Mouse (Mus musculus) liver, embryonic 15.5 days (tissue): ENCODE measurements around the gene Nim1k. TPM values are rescaled to one million over a fixed set of nuclear protein-coding genes. Genes with fewer than 3 reads are reported as not detected.

Experiments
- ATAC-seq: fragments of 200-750 bp; cut with Nextera tagmentation; 2 replicates; pipeline ENCODE4 v1.8.0; 2017; ENCODE audit warnings: moderate number of reproducible peaks, mild to moderate bottlenecking, moderate library complexity; ENCODE audit not compliant: insufficient read depth
- H3K27ac ChIP-seq: fragments of 300-500 bp; sonication (generic); replicated peaks from 2 replicates; pipeline ENCODE4 v1.5.1; 2015; ENCODE audit warnings: mild to moderate bottlenecking, inconsistent platforms
- H3K27me3 ChIP-seq: fragments of 300-500 bp; sonication (generic); 2 replicates; pipeline ENCODE4 v1.6.1; 2015; ENCODE audit warnings: mild to moderate bottlenecking, inconsistent platforms
- H3K36me3 ChIP-seq: fragments of 300-500 bp; sonication (generic); replicated peaks from 2 replicates; pipeline ENCODE4 v1.6.1; 2015; ENCODE audit warnings: moderate library complexity, mild to moderate bottlenecking, inconsistent platforms
- H3K4me1 ChIP-seq: fragments of 300-500 bp; sonication (generic); replicated peaks from 2 replicates; pipeline ENCODE4 v1.6.1; 2015; ENCODE audit warnings: inconsistent platforms
- H3K4me2 ChIP-seq: fragments of 300-500 bp; sonication (generic); 2 replicates; pipeline ENCODE4 v1.6.1; 2015; ENCODE audit warnings: moderate library complexity, mild to moderate bottlenecking, inconsistent platforms
- H3K4me3 ChIP-seq: fragments of 300-500 bp; sonication (generic); replicated peaks from 2 replicates; pipeline ENCODE4 v1.5.1; 2015; ENCODE audit warnings: mild to moderate bottlenecking, inconsistent platforms
- H3K9ac ChIP-seq: fragments of 300-500 bp; sonication (generic); 2 replicates; pipeline ENCODE4 v1.6.1; 2015; ENCODE audit warnings: moderate library complexity, mild to moderate bottlenecking, inconsistent platforms
- H3K9me3 ChIP-seq: fragments of 300-500 bp; sonication (generic); replicated peaks from 2 replicates; pipeline ENCODE4 v1.6.1; 2016; ENCODE audit warnings: inconsistent platforms
- WGBS: fragments of 180-500 bp; shearing (Covaris S2); methylation state at CpG from one replicate; pipeline ENCODE4 v1.1.7; 2015; ENCODE audit warnings: mixed read lengths; ENCODE audit not compliant: insufficient replicate concordance; 5-methylcytosine and 5-hydroxymethylcytosine counted together
- polyA plus RNA-seq: library from polyadenylated mRNA; unstranded; fragments of >200 nt; fragmentation: Nextera tagmentation; extraction: Ambion mirVana; gene quantifications from 2 replicates; pipeline ENCODE4 v1.2.1, GENCODE M21; 2015

Gene Nim1k
- polyA plus RNA-seq: 0.09 and 0.10 TPM in 2 replicates

GRCm38 (mm10) chr13:119755681-119756471 is at the start of gene Nim1k:
Gene Nim1k (minus strand): TSS chr13:119755882.
- H3K27ac ChIP-seq: no peak within 1 kb of the TSS
- peaks cover 17% of the 10 kb centered on the region for H3K27me3 ChIP-seq
- peak within 1 kb of the TSS; percentile 48 for H3K4me3 ChIP-seq
- no peak within 1 kb of the TSS; the same call in 1 of the 2 replicates for H3K9ac ChIP-seq
- no peaks in the 10 kb centered on the region for H3K36me3 ChIP-seq
- 4% methylated on average over 43 of the region's 43 CpGs for WGBS
- H3K4me1 ChIP-seq: peaks cover 13% of the 10 kb centered on the region; the same call in 1 of the 2 replicates
- peak; percentile 77 for ATAC-seq
- H3K9me3 ChIP-seq: no peaks in the 10 kb centered on the region
- peak within 1 kb of the TSS; percentile 72 for H3K4me2 ChIP-seq

- no peak overlapping the region for H3K4me2 ChIP-seq
- 36% methylated on average over 4 of the region's 4 CpGs for WGBS
Measured at GRCm38 (mm10) chr13:119797656-119798055, 42.0 kb upstream of the Nim1k start.

GRCm38 (mm10) chr13:119792791-119793404 is 37.2 kb upstream of the Nim1k start:
- Histone ChIP-seq H3K9me3 (no peaks in the 10 kb centered on the region), H3K4me3 (no peak overlapping the region), H3K27me3 (no peaks in the 10 kb centered on the region), H3K27ac (no peak overlapping the region), H3K4me2 (no peak overlapping the region), H3K9ac (no peak overlapping the region), H3K36me3 (peaks cover 7% of the 10 kb centered on the region), H3K4me1 (peaks cover 33% of the 10 kb centered on the region)
- no peak for ATAC-seq
- WGBS: 43% methylated on average over 5 of the region's 5 CpGs

More at GRCm38 (mm10) chr13:119797656-119798055, 42.0 kb upstream of the Nim1k start:
- ATAC-seq: no peak
- Histone ChIP-seq H3K4me3 (no peak overlapping the region), H3K27ac (no peak overlapping the region), H3K4me1 (peaks cover 7% of the 10 kb centered on the region; the same call in 1 of the 2 replicates), H3K9me3 (no peaks in the 10 kb centered on the region), H3K9ac (no peak overlapping the region), H3K27me3 (no peaks in the 10 kb centered on the region), H3K36me3 (no peaks in the 10 kb centered on the region)

- H3K27me3 ChIP-seq: no peaks in the 10 kb centered on the region
- WGBS: 4% methylated on average over 18 of the region's 18 CpGs
- H3K4me3 ChIP-seq: peak overlapping the region; percentile 95
- H3K36me3 ChIP-seq: peaks cover 17% of the 10 kb centered on the region
- H3K4me2 ChIP-seq: peak overlapping the region; percentile 97
- H3K4me1 ChIP-seq: peaks cover 33% of the 10 kb centered on the region
- peak overlapping the region; percentile 89 for H3K27ac ChIP-seq
- peak overlapping the region; percentile 96 for H3K9ac ChIP-seq
- no peaks in the 10 kb centered on the region for H3K9me3 ChIP-seq
- ATAC-seq: no peak
Measured at GRCm38 (mm10) chr13:119791580-119792135, 36.0 kb upstream of the Nim1k start.

- H3K36me3 ChIP-seq: peaks cover 21% of the 10 kb centered on the region
- H3K9me3 ChIP-seq: no peaks in the 10 kb centered on the region
- under 1% methylated on average over 65 of the region's 86 CpGs for WGBS
- peak within 1 kb of the TSS; percentile 97 for H3K4me2 ChIP-seq
- peak within 1 kb of the TSS; percentile 95 for H3K4me3 ChIP-seq
- no peaks in the 10 kb centered on the region for H3K27me3 ChIP-seq
- peak; percentile 97 for ATAC-seq
- H3K9ac ChIP-seq: peak within 1 kb of the TSS; percentile 96
- H3K27ac ChIP-seq: peak within 1 kb of the TSS; percentile 89
- H3K4me1 ChIP-seq: peaks cover 33% of the 10 kb centered on the region
Measured at GRCm38 (mm10) chr13:119790761-119791579, 35.3 kb upstream of the Nim1k start, which contains the start of gene Zfp131. Gene Zfp131 (minus strand): TSS chr13:119790889.

GRCm38 (mm10) chr13:119789851-119790717 is 34.4 kb upstream of the Nim1k start:
- H3K9ac ChIP-seq: peak overlapping the region; percentile 96
- WGBS: under 1% methylated on average over 46 of the region's 66 CpGs
- peak overlapping the region; percentile 95 for H3K4me3 ChIP-seq
- H3K4me1 ChIP-seq: peaks cover 33% of the 10 kb centered on the region
- peak; percentile 63 for ATAC-seq
- H3K4me2 ChIP-seq: peak overlapping the region; percentile 97
- H3K27me3 ChIP-seq: no peaks in the 10 kb centered on the region
- H3K9me3 ChIP-seq: no peaks in the 10 kb centered on the region
- peak overlapping the region; percentile 89 for H3K27ac ChIP-seq
- H3K36me3 ChIP-seq: peaks cover 30% of the 10 kb centered on the region

GRCm38 (mm10) chr13:119783581-119783980 is 27.9 kb upstream of the Nim1k start:
- Histone ChIP-seq H3K4me3 (no peak overlapping the region), H3K9me3 (no peaks in the 10 kb centered on the region), H3K27me3 (no peaks in the 10 kb centered on the region), H3K4me1 (no peaks in the 10 kb centered on the region; the same call in none of the 2 replicates), H3K36me3 (peaks cover 78% of the 10 kb centered on the region), H3K4me2 (no peak overlapping the region), H3K9ac (no peak overlapping the region), H3K27ac (no peak overlapping the region)
- WGBS: 71% methylated on average over 4 of the region's 4 CpGs
- ATAC-seq: no peak

GRCm38 (mm10) chr13:119768541-119768940 is 12.9 kb upstream of the Nim1k start:
- H3K36me3 ChIP-seq: peaks cover 80% of the 10 kb centered on the region
- no peak overlapping the region for H3K27ac ChIP-seq
- H3K4me1 ChIP-seq: no peaks in the 10 kb centered on the region
- 80% methylated on average over 6 of the region's 6 CpGs for WGBS
- no peak for ATAC-seq
- H3K9me3 ChIP-seq: no peaks in the 10 kb centered on the region
- no peak overlapping the region for H3K9ac ChIP-seq
- no peak overlapping the region for H3K4me2 ChIP-seq
- H3K27me3 ChIP-seq: no peaks in the 10 kb centered on the region
- no peak overlapping the region for H3K4me3 ChIP-seq

GRCm38 (mm10) chr13:119766480-119766879 is 10.8 kb upstream of the Nim1k start:
- no peak overlapping the region for H3K4me2 ChIP-seq
- no peak overlapping the region for H3K4me3 ChIP-seq
- no peaks in the 10 kb centered on the region for H3K27me3 ChIP-seq
- H3K36me3 ChIP-seq: peaks cover 60% of the 10 kb centered on the region
- H3K27ac ChIP-seq: no peak overlapping the region
- H3K9ac ChIP-seq: no peak overlapping the region
- no peaks in the 10 kb centered on the region for H3K9me3 ChIP-seq
- no peak for ATAC-seq
- 87% methylated on average over 7 of the region's 7 CpGs for WGBS
- no peaks in the 10 kb centered on the region for H3K4me1 ChIP-seq

- H3K9ac ChIP-seq: no peak overlapping the region
- H3K27ac ChIP-seq: no peak overlapping the region
- H3K36me3 ChIP-seq: no peaks in the 10 kb centered on the region; the same call in 1 of the 2 replicates
- ATAC-seq: no peak
- H3K4me3 ChIP-seq: no peak overlapping the region
- WGBS: 45% methylated on average over 5 of the region's 5 CpGs
- no peak overlapping the region for H3K4me2 ChIP-seq
- no peaks in the 10 kb centered on the region for H3K9me3 ChIP-seq
- H3K4me1 ChIP-seq: peaks cover 13% of the 10 kb centered on the region; the same call in 1 of the 2 replicates
- peaks cover 17% of the 10 kb centered on the region for H3K27me3 ChIP-seq
Measured at GRCm38 (mm10) chr13:119756831-119757230, 1.1 kb upstream of the Nim1k start.
